Mouse (Mus musculus): ENCODE measurements around the gene Thumpd2. TPM values are rescaled to one million over a fixed set of nuclear protein-coding genes. Genes with fewer than 3 reads are reported as not detected.

Thumpd2 gene
- polyA plus RNA-seq, 1 experiment from 2014 or later: 15.0 TPM

GRCm38 (mm10) chr17:80977245-80977644, 87.6 kb downstream of the Thumpd2 start:
- no peaks in the 10 kb centered on the region for H3K9me3 ChIP-seq (ENCODE audit: control insufficient read depth, low read length)
- H3K9ac ChIP-seq (ENCODE audit: low read length): no peak overlapping the region
- no peak overlapping the region for H3K27ac ChIP-seq (replicated peaks; ENCODE audit: low read depth, low read length)
- 88% methylated on average over 5 of the region's 5 CpGs for WGBS
- H3K27me3 ChIP-seq (ENCODE audit: control insufficient read depth, insufficient read depth, low read length): no peaks in the 10 kb centered on the region
- no peak for DNase-seq (ENCODE audit: low spot score)
- no peak overlapping the region for H3K4me2 ChIP-seq (ENCODE audit: low read depth, severe bottlenecking)
- ATAC-seq (ENCODE audit: insufficient number of reproducible peaks, low FRiP score, low TSS enrichment, low read depth): no peak
- no peak overlapping the region for H3K4me3 ChIP-seq (ENCODE audit: low read depth, low read length)
- H3K4me1 ChIP-seq (ENCODE audit: control insufficient read depth, insufficient read depth, low read length): no peaks in the 10 kb centered on the region
- no peaks in the 10 kb centered on the region for H3K36me3 ChIP-seq (ENCODE audit: control insufficient read depth, insufficient read depth, low read length)

Other genes with a start within 250 kb of the Thumpd2 start
- gene Tmem178, start 120.5 kb downstream of the Thumpd2 start, polyA plus RNA-seq (2014; fragmentation: Nextera tagmentation; extraction: Ambion mirVana): 5.3 and 6.9 TPM in 2 replicates

Measured in limb, embryonic 11.5 days (tissue).